In genomic region chr5:112394779-112395443, GRCm38 (mm10) we compare ENCODE assay signal across 8 mouse cellular contexts. TPM values are rescaled to one million over a fixed set of nuclear protein-coding genes. Genes with fewer than 3 reads are reported as not detected.
DNase-seq lines count a peak whose midpoint lies in the region; ATAC-seq lines count a peak whose summit lies in the region.

TSS of gene Asphd2 (minus strand) at chr5:112394866.

- peak within 1 kb of the TSS; percentile 64 for H3K4me3 ChIP-seq in kidney, embryonic 15.5 days (replicated peaks)
- H3K4me3 ChIP-seq in hindbrain, embryonic 15.5 days: peak within 1 kb of the TSS; percentile 70

- no peaks in the 10 kb centered on the region for H3K9me3 ChIP-seq in kidney, embryonic 15.5 days (replicated peaks)
- H3K9me3 ChIP-seq in hindbrain, embryonic 15.5 days: no peaks in the 10 kb centered on the region

- peaks cover 50% of the 10 kb centered on the region for H3K27me3 ChIP-seq in kidney, embryonic 15.5 days
- H3K27me3 ChIP-seq in hindbrain, embryonic 15.5 days: no peaks in the 10 kb centered on the region

- no peaks in the 10 kb centered on the region for H3K36me3 ChIP-seq in kidney, embryonic 15.5 days
- 0 out of 2 replicates have a peak, but pooled peaks cover 4% of the 10 kb centered on the region for H3K36me3 ChIP-seq in hindbrain, embryonic 15.5 days

- peak within 1 kb of the TSS; percentile 93 for H3K4me2 ChIP-seq in kidney, embryonic 15.5 days
- H3K4me2 ChIP-seq in hindbrain, embryonic 15.5 days: peak within 1 kb of the TSS; percentile 89

- peak within 1 kb of the TSS; percentile 55 for H3K9ac ChIP-seq in kidney, embryonic 15.5 days
- peak within 1 kb of the TSS; percentile 69 for H3K9ac ChIP-seq in hindbrain, embryonic 15.5 days

- no peak for DNase-seq in kidney, postnatal 25 days
- DNase-seq in cerebellum, adult 9-11 months: peak; percentile 80
- peak; percentile 66 to 85 for DNase-seq in frontal cortex, adult 2 months (ENCODE audit: extremely low spot score in 1 of 2, low spot score in 1 of 2)
- peak; percentile 86 for DNase-seq in left cerebral cortex, postnatal 4 days
- DNase-seq in neural tube, embryonic 10.5 days (ENCODE audit: extremely low spot score, low spot score): peak; percentile 88
- no peak for DNase-seq in spleen, adult 18-20 months

- peaks cover 16% of the 10 kb centered on the region for H3K4me1 ChIP-seq in kidney, embryonic 15.5 days
- peaks cover 47% of the 10 kb centered on the region for H3K4me1 ChIP-seq in hindbrain, embryonic 15.5 days (replicated peaks)

- WGBS in kidney, embryonic 15.5 days: under 1% methylated on average over 44 of the region's 67 CpGs
- WGBS in hindbrain, embryonic 15.5 days: 1% methylated on average over 41 of the region's 67 CpGs

- intact Hi-C loops in left cerebral cortex, postnatal 4 days (cut with DNase I): no loop called here

- H3K27ac ChIP-seq in kidney, embryonic 15.5 days: peak within 1 kb of the TSS; percentile 68
- H3K27ac ChIP-seq in hindbrain, embryonic 15.5 days (replicated peaks): peak within 1 kb of the TSS; percentile 91

- ATAC-seq in kidney, embryonic 15.5 days (replicated peaks; ENCODE audit: low FRiP score): peak; percentile 89
- peak; percentile 89 for ATAC-seq in hindbrain, embryonic 15.5 days (ENCODE audit: low FRiP score, low read depth)

RNA-seq across cellular contexts. Expression of gene Asphd2, which starts in this region (rescaled TPM):
- 6.9 and 8.1 TPM in 2 replicates for polyA plus RNA-seq in kidney, embryonic 15.5 days (2015; fragmentation: Nextera tagmentation; extraction: Ambion mirVana)
- polyA plus RNA-seq in frontal cortex, adult 2 months (2012; rRNA removed): 146 and 153 TPM in 2 replicates
- polyA plus RNA-seq in hindbrain, embryonic 15.5 days (2015; fragmentation: Nextera tagmentation; extraction: Ambion mirVana): 104 and 106 TPM in 2 replicates
- 100 to 1,000 TPM; 130 to 134 TPM for total RNA-seq in left cerebral cortex, postnatal 4 days (2021)

Comparison
In these comparisons a context has a peak if more than half of its experiments do, and no peak if none do; other contexts are left out.
1. RNA of gene Asphd2 (polyA plus RNA-seq): 146 to 153 TPM in frontal cortex, adult 2 months and 104 to 106 TPM in hindbrain, embryonic 15.5 days; 6.9 to 8.1 TPM in kidney, embryonic 15.5 days; every median in the first group is over 10 times any median in the second.
2. DNase-seq: peak in cerebellum, adult 9-11 months (single experiment), frontal cortex, adult 2 months (2 of 2), left cerebral cortex, postnatal 4 days (single experiment) and neural tube, embryonic 10.5 days (single experiment); none in kidney, postnatal 25 days (0 of 2) and spleen, adult 18-20 months (0 of 2).